Mouse (Mus musculus) intestine, postnatal 0 days (tissue): Measurements from ENCODE around the gene Stk32c. TPM values are rescaled to one million over a fixed set of nuclear protein-coding genes. Genes with fewer than 3 reads are reported as not detected.
A peak's percentile ranks its signal among the peaks of the same experiment; 100 is the strongest.

Experiments used
- ATAC-seq: fragments of 200-750 bp; cut with Nextera tagmentation; 2 replicates; pipeline ENCODE4 v1.8.0; 2017; ENCODE audit warnings: mild to moderate bottlenecking, moderate TSS enrichment, moderate library complexity
- H3K27ac ChIP-seq: fragments of 300-500 bp; sonication (generic); 2 replicates; pipeline ENCODE4 v1.5.1; 2014; ENCODE audit warnings: mild to moderate bottlenecking, low read depth, low read length, moderate library complexity
- H3K27me3 ChIP-seq: fragments of 300-500 bp; sonication (generic); replicated peaks from 2 replicates; pipeline ENCODE4 v1.6.1; 2014; ENCODE audit warnings: low read length, mixed read lengths; ENCODE audit not compliant: control insufficient read depth, insufficient read depth
- H3K36me3 ChIP-seq: fragments of 300-500 bp; sonication (generic); 2 replicates; pipeline ENCODE4 v1.6.1; 2014; ENCODE audit warnings: mild to moderate bottlenecking, moderate library complexity; ENCODE audit not compliant: control insufficient read depth, insufficient read depth
- H3K4me1 ChIP-seq: fragments of 300-500 bp; sonication (generic); replicated peaks from 2 replicates; pipeline ENCODE4 v1.6.1; 2014; ENCODE audit warnings: antibody characterized with exemption, low read length, mixed read lengths; ENCODE audit not compliant: control insufficient read depth, insufficient read depth
- H3K4me2 ChIP-seq: fragments of 300-500 bp; sonication (generic); replicated peaks from 2 replicates; pipeline ENCODE4 v1.6.1; 2014; ENCODE audit warnings: low read depth, mild to moderate bottlenecking, moderate library complexity
- H3K4me3 ChIP-seq: fragments of 300-500 bp; sonication (generic); 2 replicates; pipeline ENCODE4 v1.5.1; 2014; ENCODE audit warnings: low read depth, low read length
- H3K9ac ChIP-seq: fragments of 300-500 bp; sonication (generic); 2 replicates; pipeline ENCODE4 v1.6.1; 2014; ENCODE audit warnings: mild to moderate bottlenecking, low read depth, low read length
- H3K9me3 ChIP-seq: fragments of 300-500 bp; sonication (generic); 2 replicates; pipeline ENCODE4 v1.6.1; 2016; ENCODE audit warnings: mixed run types; ENCODE audit not compliant: control insufficient read depth
- CTCF ChIP-seq: sonication (generic); IDR thresholded peaks from 2 replicates; pipeline ENCODE4 v1.5.1; 2016; ENCODE audit warnings: low read depth, mild to moderate bottlenecking, control low read depth, antibody characterized with exemption, moderate library complexity
- WGBS: fragments of 180-500 bp; shearing (Covaris S2); extraction: QIAGEN DNeasy Blood & Tissue Kit; methylation state at CpG from one replicate; pipeline ENCODE4 v1.1.7; 2014; 5-methylcytosine and 5-hydroxymethylcytosine counted together
- polyA plus RNA-seq: library from polyadenylated mRNA; unstranded; fragments of >200 nt; fragmentation: Nextera tagmentation; extraction: Ambion mirVana; gene quantifications from 2 replicates; pipeline ENCODE4 v1.2.1, GENCODE M21; 2015

The Stk32c gene
- polyA plus RNA-seq, 1 experiment from 2014 or later = 0.07 TPM

DNA sequence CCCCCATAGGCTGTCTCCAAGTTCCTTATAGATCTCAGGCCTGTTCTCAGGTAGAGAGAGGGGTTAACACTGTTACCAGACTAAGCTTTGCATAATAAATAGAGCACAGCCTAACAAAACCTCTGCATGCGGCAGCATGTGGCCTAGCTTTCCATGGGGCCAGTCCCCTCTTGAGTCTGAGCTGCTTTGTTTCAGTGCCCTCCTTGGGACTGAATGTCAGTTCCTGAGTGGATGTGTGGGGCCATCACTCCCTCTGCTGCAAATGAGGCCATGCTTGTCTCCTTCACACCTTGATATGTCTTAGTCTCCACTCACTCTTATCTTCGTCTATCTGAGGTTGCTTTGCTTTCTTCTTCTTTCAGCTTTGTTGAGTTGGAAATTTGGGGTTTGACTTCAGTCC lies 8.7 kb upstream of the Stk32c start:
- no peak for ATAC-seq
- H3K36me3 ChIP-seq = no peaks in the 10 kb centered on the region
- H3K4me3 ChIP-seq = no peak overlapping the region
- no peak overlapping the region for H3K4me2 ChIP-seq
- 92% methylated on average over 2 of the region's 2 CpGs for WGBS
- H3K9ac ChIP-seq = no peak overlapping the region
- H3K27me3 ChIP-seq = no peaks in the 10 kb centered on the region
- no peak overlapping the region for H3K27ac ChIP-seq
- TF ChIP-seq CTCF = no peak
- no peaks in the 10 kb centered on the region for H3K4me1 ChIP-seq
- H3K9me3 ChIP-seq = no peaks in the 10 kb centered on the region

DNA sequence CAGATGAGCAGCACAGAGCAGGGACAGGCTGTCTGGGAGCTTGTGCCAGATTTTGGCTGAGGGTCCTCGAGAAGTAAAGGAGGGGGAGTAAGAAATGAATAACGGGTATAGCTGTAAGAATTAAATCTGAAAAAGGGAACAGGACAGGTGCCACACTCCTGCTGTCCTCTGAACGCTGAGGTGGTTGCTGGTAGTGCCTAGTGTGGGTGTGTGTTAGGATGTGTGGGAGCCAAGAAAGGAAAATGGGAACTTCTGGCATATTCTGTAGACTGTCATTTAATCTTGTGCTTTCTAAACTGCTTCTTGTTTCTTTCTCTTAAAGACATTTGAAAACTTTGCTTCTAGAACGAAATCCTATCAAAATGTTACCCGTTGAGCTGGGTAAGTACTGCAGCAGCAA lies 8.0 kb upstream of the Stk32c start:
- no peaks in the 10 kb centered on the region for H3K36me3 ChIP-seq
- no peak for ATAC-seq
- no peak overlapping the region for H3K4me2 ChIP-seq
- H3K27me3 ChIP-seq = no peaks in the 10 kb centered on the region
- TF ChIP-seq CTCF = no peak
- H3K9me3 ChIP-seq = no peaks in the 10 kb centered on the region
- no peaks in the 10 kb centered on the region for H3K4me1 ChIP-seq
- 80% methylated on average over 5 of the region's 5 CpGs for WGBS
- H3K4me3 ChIP-seq = no peak overlapping the region
- no peak overlapping the region for H3K9ac ChIP-seq
- no peak overlapping the region for H3K27ac ChIP-seq

DNA sequence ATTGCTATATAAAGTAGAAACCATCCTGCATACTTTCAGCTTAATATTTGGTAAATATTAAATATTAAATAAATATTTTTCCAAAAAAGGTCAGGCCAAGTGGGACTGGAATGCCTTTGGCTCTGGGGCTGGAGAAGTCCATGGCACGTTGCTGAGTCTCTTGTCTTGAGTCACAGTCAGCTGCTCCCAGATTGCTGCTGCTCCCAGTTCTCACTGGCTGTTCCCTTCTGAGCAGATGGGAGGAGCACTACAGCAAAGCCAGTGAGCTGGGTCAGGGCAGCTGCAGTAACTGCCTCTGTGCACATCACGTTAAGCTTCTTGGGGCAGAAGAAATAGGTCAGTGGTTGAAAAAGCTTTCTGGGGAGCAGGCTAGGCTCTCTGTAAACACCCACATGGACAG lies 7.2 kb upstream of the Stk32c start:
- Histone ChIP-seq H3K36me3 (no peaks in the 10 kb centered on the region), H3K27me3 (no peaks in the 10 kb centered on the region), H3K4me1 (no peaks in the 10 kb centered on the region), H3K9ac (no peak overlapping the region), H3K4me2 (no peak overlapping the region), H3K27ac (no peak overlapping the region), H3K9me3 (no peaks in the 10 kb centered on the region), H3K4me3 (no peak overlapping the region)
- TF ChIP-seq CTCF = peak; percentile 34
- ATAC-seq = no peak
- 41% methylated on average over 2 of the region's 2 CpGs for WGBS

DNA sequence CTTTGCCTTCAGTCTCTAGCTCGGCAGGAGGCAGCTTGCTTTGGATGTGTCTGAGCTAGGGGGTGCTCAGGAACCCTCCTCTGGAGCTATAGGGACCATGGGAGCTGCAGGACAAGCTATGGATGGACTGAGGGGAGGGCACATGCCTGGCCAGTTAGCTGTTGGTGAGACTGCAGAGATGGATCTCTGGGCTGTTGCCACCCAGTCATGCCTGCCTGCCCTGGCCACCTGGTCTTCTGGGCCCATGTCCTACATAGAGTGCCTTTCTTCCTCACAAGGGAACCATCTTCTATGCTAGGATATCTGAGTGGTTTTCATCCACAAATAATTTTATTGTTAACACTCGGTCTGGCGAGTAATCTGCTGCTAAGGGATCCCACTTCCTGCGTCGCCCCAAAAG lies 6.4 kb upstream of the Stk32c start:
- Histone ChIP-seq H3K9ac (no peak overlapping the region), H3K9me3 (no peaks in the 10 kb centered on the region), H3K4me2 (no peak overlapping the region), H3K27me3 (no peaks in the 10 kb centered on the region), H3K36me3 (no peaks in the 10 kb centered on the region), H3K4me1 (no peaks in the 10 kb centered on the region), H3K27ac (no peak overlapping the region), H3K4me3 (no peak overlapping the region)
- TF ChIP-seq CTCF = no peak
- ATAC-seq = no peak
- 81% methylated on average over 5 of the region's 5 CpGs for WGBS

DNA sequence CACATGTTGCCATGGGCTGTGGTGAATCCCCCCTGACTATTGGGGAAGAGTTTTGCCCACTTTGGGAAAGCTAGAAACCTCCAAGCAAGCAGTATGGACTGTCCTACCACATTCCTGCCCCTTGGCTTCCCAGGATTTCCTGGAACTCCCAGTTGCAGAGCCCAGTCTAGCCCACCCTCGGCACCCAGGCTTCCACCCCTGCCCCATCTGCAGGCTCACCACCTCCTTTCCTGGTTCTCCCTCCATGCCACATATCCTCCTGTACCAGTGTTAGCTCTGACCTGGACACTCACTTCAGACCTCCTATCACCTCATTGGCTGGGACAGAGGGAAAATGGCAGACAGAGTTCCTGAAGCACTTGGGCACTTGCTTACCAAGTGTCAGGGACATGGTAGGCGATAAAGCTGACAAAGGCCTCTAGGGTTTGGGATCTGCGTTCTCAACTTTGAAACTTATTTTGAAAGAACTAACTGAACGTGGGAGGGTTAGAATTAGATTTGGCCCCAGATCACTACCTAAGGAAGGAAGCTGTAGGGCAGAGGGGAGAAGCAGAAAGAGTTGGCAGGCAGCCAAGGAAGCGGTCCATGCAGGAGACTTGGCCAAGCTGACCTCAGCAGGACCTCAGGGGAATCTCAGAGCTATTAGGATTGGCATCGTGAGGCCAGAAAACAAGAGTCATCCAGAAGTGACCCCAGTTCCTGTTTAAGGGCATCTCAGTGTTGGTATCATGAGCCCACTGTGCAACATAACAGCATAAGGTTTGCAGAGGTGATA lies 5.7 kb upstream of the Stk32c start:
- WGBS = 64% methylated on average over 6 of the region's 6 CpGs
- Histone ChIP-seq H3K9me3 (no peaks in the 10 kb centered on the region), H3K27ac (no peak overlapping the region), H3K9ac (no peak overlapping the region), H3K4me1 (no peaks in the 10 kb centered on the region), H3K36me3 (no peaks in the 10 kb centered on the region), H3K27me3 (no peaks in the 10 kb centered on the region), H3K4me2 (no peak overlapping the region), H3K4me3 (no peak overlapping the region)
- no peak for ATAC-seq
- TF ChIP-seq CTCF = no peak

DNA sequence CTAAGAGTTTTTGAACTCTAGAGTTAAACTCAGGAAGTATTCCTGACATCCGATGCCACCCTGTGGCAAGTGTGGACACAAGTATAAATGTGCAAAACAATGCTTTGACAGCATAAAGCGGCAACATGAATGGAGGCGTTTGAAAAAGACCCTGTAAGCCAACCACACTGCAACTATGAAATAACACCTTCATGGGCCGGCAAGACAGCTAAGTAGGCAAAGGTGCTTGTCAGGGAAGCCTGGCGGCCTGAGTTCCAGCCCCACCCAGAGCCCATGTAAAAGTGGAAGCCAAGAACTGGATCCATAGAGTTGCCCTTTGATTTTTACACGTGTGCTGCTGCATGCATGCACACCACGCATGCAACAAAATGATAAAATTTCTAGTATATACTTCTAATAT lies 3.9 kb upstream of the Stk32c start:
- Histone ChIP-seq H3K9ac (no peak overlapping the region), H3K36me3 (no peaks in the 10 kb centered on the region), H3K4me3 (no peak overlapping the region), H3K4me1 (no peaks in the 10 kb centered on the region), H3K27me3 (no peaks in the 10 kb centered on the region), H3K9me3 (no peaks in the 10 kb centered on the region), H3K27ac (no peak overlapping the region), H3K4me2 (no peak overlapping the region)
- TF ChIP-seq CTCF = no peak
- 84% methylated on average over 7 of the region's 7 CpGs for WGBS
- no peak for ATAC-seq
